Mouse (Mus musculus): Measurements from ENCODE around the gene Zfp704.

DNA sequence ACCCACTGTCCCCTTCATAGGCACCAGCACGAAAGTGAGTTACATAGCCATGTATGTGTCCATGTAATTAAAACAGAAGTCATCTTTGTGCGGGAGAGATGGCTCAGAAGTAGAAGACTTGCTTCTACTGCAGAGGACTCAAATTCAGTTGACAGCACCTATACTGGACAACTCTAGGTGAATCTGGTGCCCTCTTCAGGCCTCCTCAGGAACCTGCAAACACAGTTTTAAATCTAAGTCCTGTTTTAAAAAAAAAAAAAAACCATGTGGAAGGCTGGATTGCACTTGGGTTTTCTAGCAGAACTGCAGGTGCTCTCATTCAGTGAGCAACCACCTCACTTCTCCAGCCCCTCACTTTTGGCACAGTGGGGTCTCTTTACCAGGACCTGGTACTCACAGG lies 16.1 kb downstream of the Zfp704 start:
- TF ChIP-seq FLI1 (IDR thresholded peaks at IDR 0.05; ENCODE audit: low read length) (no peak), GATA1 (IDR thresholded peaks at IDR 0.05; ENCODE audit: borderline replicate concordance, low read length) (no peak)

Data from megakaryocyte, embryonic 14.5 days (primary cell).